Mouse (Mus musculus) lung, adult 2 months (tissue): ENCODE measurements at regions not wholly inside any gene's neighbourhood (a gene's known extent, or its start where the extent isn't known, plus 50 kb on each side); places are given as distances from the start of the nearest gene placed in this dataset.

Experiments used
- CTCF ChIP-seq: fragments of 200-500 bp; IDR thresholded peaks from 2 replicates; pipeline ENCODE4 v1.5.1; 2011; ENCODE audit warnings: mild to moderate bottlenecking, low read length, control low read depth; ENCODE audit not compliant: insufficient read depth
- POLR2A ChIP-seq: fragments of 200-500 bp; IDR thresholded peaks from 2 replicates; pipeline ENCODE4 v1.6.1; 2011; ENCODE audit warnings: low read depth, mild to moderate bottlenecking, control low read depth, low read length, borderline replicate concordance; ENCODE audit errors: extremely low read depth

- no peak for TF ChIP-seq CTCF
- no peak for TF ChIP-seq POLR2A
Observed at GRCm38 (mm10) chr11:89914577-89914976, 88.1 kb downstream of the Pctp start.
